Mouse (Mus musculus) kidney, postnatal 0 days (tissue): ENCODE measurements at regions not wholly inside any gene's neighbourhood (a gene's known extent, or its start where the extent isn't known, plus 50 kb on each side); places are given as distances from the start of the nearest gene placed in this dataset.

ENCODE experiments used
- ATAC-seq: fragments of 200-750 bp; cut with Nextera tagmentation; replicated peaks from 2 replicates; pipeline ENCODE4 v1.8.0; 2017; ENCODE audit warnings: low read depth, moderate number of reproducible peaks, moderate TSS enrichment, moderate library complexity; ENCODE audit not compliant: low FRiP score
- DNase-seq: peaks from one replicate; pipeline ENCODE4 v3.0.0-alpha.2; 2016; ENCODE audit warnings: low spot score
- H3K27ac ChIP-seq: fragments of 300-500 bp; sonication (generic); 2 replicates; pipeline ENCODE4 v1.5.1; 2014; ENCODE audit warnings: mild to moderate bottlenecking
- H3K27me3 ChIP-seq: fragments of 300-500 bp; sonication (generic); 2 replicates; pipeline ENCODE4 v1.6.1; 2014; ENCODE audit warnings: low read length, mixed read lengths; ENCODE audit not compliant: insufficient read depth
- H3K36me3 ChIP-seq: fragments of 300-500 bp; sonication (generic); 2 replicates; pipeline ENCODE4 v1.6.1; 2014; ENCODE audit warnings: low read length, mixed read lengths; ENCODE audit not compliant: insufficient read depth
- H3K4me1 ChIP-seq: fragments of 300-500 bp; sonication (generic); replicated peaks from 2 replicates; pipeline ENCODE4 v1.6.1; 2014; ENCODE audit warnings: antibody characterized with exemption, low read length, mixed read lengths; ENCODE audit not compliant: insufficient read depth
- H3K4me2 ChIP-seq: fragments of 300-500 bp; sonication (generic); 2 replicates; pipeline ENCODE4 v1.6.1; 2014; ENCODE audit warnings: mild to moderate bottlenecking, low read length, moderate library complexity, mixed read lengths
- H3K4me3 ChIP-seq: fragments of 300-500 bp; sonication (generic); replicated peaks from 2 replicates; pipeline ENCODE4 v1.5.1; 2014; ENCODE audit warnings: low read depth, low read length
- H3K9ac ChIP-seq: fragments of 300-500 bp; sonication (generic); 2 replicates; pipeline ENCODE4 v1.6.1; 2014; ENCODE audit warnings: low read depth, low read length
- H3K9me3 ChIP-seq: fragments of 300-500 bp; sonication (generic); replicated peaks from 2 replicates; pipeline ENCODE4 v1.6.1; 2016; ENCODE audit warnings: low read length, inconsistent platforms, mixed read lengths
- CTCF ChIP-seq: IDR thresholded peaks from 2 replicates; pipeline ENCODE4 v1.5.1; 2016; ENCODE audit warnings: antibody characterized with exemption, low read depth, mild to moderate bottlenecking, moderate library complexity
- WGBS: fragments of 180-500 bp; shearing (Covaris S2); extraction: QIAGEN DNeasy Blood & Tissue Kit; methylation state at CpG from one replicate; pipeline ENCODE4 v1.1.7; 2014; 5-methylcytosine and 5-hydroxymethylcytosine counted together

DNA sequence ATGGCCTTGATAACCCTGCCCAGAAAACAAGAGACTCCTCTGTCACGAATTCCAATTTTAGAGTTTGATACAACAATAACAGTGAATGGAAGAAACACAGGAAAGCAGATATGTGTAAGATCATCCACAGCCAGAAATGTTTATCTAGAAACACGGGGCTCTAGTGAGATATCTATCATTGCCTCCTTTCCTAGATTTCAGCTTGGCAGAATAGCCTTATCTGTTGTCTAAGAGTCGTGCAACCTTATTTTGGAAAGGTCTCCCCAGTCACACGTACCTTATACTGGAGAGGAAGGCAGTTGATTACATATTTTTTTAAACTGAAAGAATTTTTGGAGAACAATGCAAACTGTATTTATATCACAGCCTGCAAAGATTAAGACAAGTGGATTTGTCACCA lies 61.6 kb downstream of the Gm10295 start:
- Histone ChIP-seq H3K36me3 (no peaks in the 10 kb centered on the region), H3K4me3 (no peak overlapping the region), H3K4me2 (no peak overlapping the region), H3K4me1 (no peaks in the 10 kb centered on the region), H3K9me3 (no peaks in the 10 kb centered on the region), H3K27me3 (no peaks in the 10 kb centered on the region), H3K27ac (no peak overlapping the region), H3K9ac (no peak overlapping the region)
- TF ChIP-seq CTCF = no peak
- no peak for ATAC-seq
- no peak for DNase-seq
- 56% methylated on average over 4 of the region's 4 CpGs for WGBS

- H3K9ac ChIP-seq = no peak overlapping the region
- H3K9me3 ChIP-seq = no peaks in the 10 kb centered on the region
- no peak overlapping the region for H3K27ac ChIP-seq
- WGBS = 80% methylated on average over 5 of the region's 5 CpGs
- H3K4me2 ChIP-seq = no peak overlapping the region
- DNase-seq (no peak), ATAC-seq (no peak)
- no peak overlapping the region for H3K4me3 ChIP-seq
- H3K36me3 ChIP-seq = no peaks in the 10 kb centered on the region
- no peaks in the 10 kb centered on the region for H3K27me3 ChIP-seq
- TF ChIP-seq CTCF = no peak
- H3K4me1 ChIP-seq = no peaks in the 10 kb centered on the region
Observed at GRCm38 (mm10) chr7:71289266-71289665, 62.0 kb downstream of the Gm10295 start.

- TF ChIP-seq CTCF = no peak
- Histone ChIP-seq H3K4me2 (no peak overlapping the region), H3K9ac (no peak overlapping the region), H3K4me1 (no peaks in the 10 kb centered on the region), H3K36me3 (no peaks in the 10 kb centered on the region), H3K27ac (no peak overlapping the region), H3K27me3 (no peaks in the 10 kb centered on the region), H3K4me3 (no peak overlapping the region), H3K9me3 (no peaks in the 10 kb centered on the region)
- DNase-seq (no peak), ATAC-seq (no peak)
- 84% methylated on average over 7 of the region's 7 CpGs for WGBS
Observed at GRCm38 (mm10) chr7:71287441-71287840, 63.8 kb downstream of the Gm10295 start.

- ATAC-seq = no peak
- H3K4me3 ChIP-seq = no peak overlapping the region
- no peak overlapping the region for H3K9ac ChIP-seq
- H3K4me1 ChIP-seq = no peaks in the 10 kb centered on the region
- H3K36me3 ChIP-seq = no peaks in the 10 kb centered on the region
- H3K27ac ChIP-seq = no peak overlapping the region
- H3K4me2 ChIP-seq = no peak overlapping the region
- no peak for TF ChIP-seq CTCF
- peak; percentile 38 for DNase-seq
- no peaks in the 10 kb centered on the region for H3K9me3 ChIP-seq
- H3K27me3 ChIP-seq = no peaks in the 10 kb centered on the region
Observed at GRCm38 (mm10) chr7:71284246-71284645, 67.0 kb downstream of the Gm10295 start.

DNA sequence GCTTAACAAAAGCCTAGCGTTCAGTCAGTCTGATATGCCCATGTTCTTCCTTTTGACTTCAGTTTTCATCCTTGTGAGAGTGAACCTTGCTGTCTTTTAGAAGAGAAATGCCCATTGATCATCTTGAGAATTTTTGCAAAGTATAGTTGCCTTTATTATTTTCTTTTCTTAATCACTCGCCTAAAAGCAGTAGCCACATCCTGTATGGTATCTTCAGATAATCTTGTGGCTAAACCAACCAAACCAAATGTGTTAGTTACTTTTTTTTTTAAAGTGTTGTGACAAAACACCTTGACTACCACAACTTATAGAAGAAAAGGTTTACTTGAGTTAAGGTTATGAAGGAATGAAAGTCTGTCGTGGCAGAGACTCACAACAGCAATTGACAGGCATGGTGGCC lies 67.9 kb downstream of the Gm10295 start:
- TF ChIP-seq CTCF = no peak

GRCm38 (mm10) chr7:71266101-71266500 lies 85.2 kb downstream of the Gm10295 start:
- Histone ChIP-seq H3K27me3 (no peaks in the 10 kb centered on the region), H3K9ac (no peak overlapping the region), H3K4me2 (no peak overlapping the region), H3K4me3 (no peak overlapping the region), H3K4me1 (no peaks in the 10 kb centered on the region), H3K27ac (no peak overlapping the region), H3K36me3 (no peaks in the 10 kb centered on the region), H3K9me3 (no peaks in the 10 kb centered on the region)
- DNase-seq (no peak), ATAC-seq (no peak)
- TF ChIP-seq CTCF = no peak
- 70% methylated on average over 8 of the region's 8 CpGs for WGBS

More for the DNA sequence above, 67.9 kb downstream of the Gm10295 start:
- no peaks in the 10 kb centered on the region for H3K9me3 ChIP-seq
- ATAC-seq (no peak), DNase-seq (no peak)
- no peaks in the 10 kb centered on the region for H3K36me3 ChIP-seq
- no peak overlapping the region for H3K9ac ChIP-seq
- 91% methylated on average over 3 of the region's 3 CpGs for WGBS
- no peaks in the 10 kb centered on the region for H3K4me1 ChIP-seq
- H3K27me3 ChIP-seq = no peaks in the 10 kb centered on the region
- H3K27ac ChIP-seq = no peak overlapping the region
- H3K4me3 ChIP-seq = no peak overlapping the region
- no peak overlapping the region for H3K4me2 ChIP-seq

- ATAC-seq = no peak
- no peak overlapping the region for H3K4me2 ChIP-seq
- TF ChIP-seq CTCF = no peak
- H3K9ac ChIP-seq = no peak overlapping the region
- WGBS = 60% methylated on average over 1 of the region's 1 CpGs
- H3K9me3 ChIP-seq = no peaks in the 10 kb centered on the region
- H3K36me3 ChIP-seq = no peaks in the 10 kb centered on the region
- H3K27me3 ChIP-seq = no peaks in the 10 kb centered on the region
- no peak for DNase-seq
- H3K27ac ChIP-seq = no peak overlapping the region
- no peak overlapping the region for H3K4me3 ChIP-seq
- no peaks in the 10 kb centered on the region for H3K4me1 ChIP-seq
Observed at GRCm38 (mm10) chr7:71264115-71264514, 87.2 kb downstream of the Gm10295 start.
